Mouse (Mus musculus): Measurements from ENCODE around the gene Rab26.

The Rab26 gene

GRCm38 (mm10) chr17:24507806-24508460, 26.1 kb downstream of the Rab26 start:
- ATAC-seq (ENCODE audit: low TSS enrichment) = no peak

GRCm38 (mm10) chr17:24507129-24507664, 26.8 kb downstream of the Rab26 start:
- ATAC-seq (ENCODE audit: low TSS enrichment) = no peak

- ATAC-seq (ENCODE audit: low TSS enrichment) = peak; percentile 73
Measured at GRCm38 (mm10) chr17:24506332-24507070, 27.5 kb downstream of the Rab26 start.

- ATAC-seq (ENCODE audit: low TSS enrichment) = no peak
Measured at GRCm38 (mm10) chr17:24505286-24505955, 28.6 kb downstream of the Rab26 start.

GRCm38 (mm10) chr17:24504085-24504484, 29.9 kb downstream of the Rab26 start:
- no peak for ATAC-seq (ENCODE audit: low TSS enrichment)

GRCm38 (mm10) chr17:24502208-24502607, 31.8 kb downstream of the Rab26 start:
- no peak for ATAC-seq (ENCODE audit: low TSS enrichment)

- ATAC-seq (ENCODE audit: low TSS enrichment) = no peak
Measured at GRCm38 (mm10) chr17:24496026-24496425, 38.0 kb downstream of the Rab26 start.

- peak; percentile 59; the same call in 1 of the 2 replicates for ATAC-seq (ENCODE audit: low TSS enrichment)
Measured at GRCm38 (mm10) chr17:24495443-24495842, 38.6 kb downstream of the Rab26 start.

- peak; percentile 60; the same call in 1 of the 2 replicates for ATAC-seq (ENCODE audit: low TSS enrichment)
Measured at GRCm38 (mm10) chr17:24494627-24495335, 39.2 kb downstream of the Rab26 start.

- no peak for ATAC-seq (ENCODE audit: low TSS enrichment)
Measured at GRCm38 (mm10) chr17:24490399-24490798, 43.6 kb downstream of the Rab26 start.

- ATAC-seq (ENCODE audit: low TSS enrichment) = no peak
Measured at GRCm38 (mm10) chr17:24489265-24490030, 44.6 kb downstream of the Rab26 start.

GRCm38 (mm10) chr17:24488662-24489264, 45.2 kb downstream of the Rab26 start:
- ATAC-seq (ENCODE audit: low TSS enrichment) = peak; percentile 45; the same call in 1 of the 2 replicates

- peak; percentile 45; the same call in 1 of the 2 replicates for ATAC-seq (ENCODE audit: low TSS enrichment)
Measured at GRCm38 (mm10) chr17:24488186-24488661, 45.8 kb downstream of the Rab26 start, which contains the start of gene Caskin1. Gene Caskin1, plus strand, starts transcription at chr17:24488601.

- ATAC-seq (ENCODE audit: low TSS enrichment) = no peak
Measured at GRCm38 (mm10) chr17:24485090-24485860, 48.7 kb downstream of the Rab26 start.

GRCm38 (mm10) chr17:24483495-24483894, 50.5 kb downstream of the Rab26 start:
- no peak for ATAC-seq (ENCODE audit: low TSS enrichment)

GRCm38 (mm10) chr17:24481027-24481815, 52.8 kb downstream of the Rab26 start:
- ATAC-seq (ENCODE audit: low TSS enrichment) = no peak

- ATAC-seq (ENCODE audit: low TSS enrichment) = no peak
Measured at GRCm38 (mm10) chr17:24480201-24480826, 53.7 kb downstream of the Rab26 start.

- ATAC-seq (ENCODE audit: low TSS enrichment) = no peak
Measured at GRCm38 (mm10) chr17:24479431-24479830, 54.6 kb downstream of the Rab26 start.
